Mouse (Mus musculus) E14TG2a.4 (cell line): ENCODE data around the gene Mogs.
"Not testable (repeated sequence)": the region's sequence is repeated elsewhere in the genome, so short reads cannot be mapped to it uniquely, and the experiment has no call there.

Experiments
- CTCF ChIP-seq: conservative IDR thresholded peaks from 2 replicates; pipeline ENCODE4 v1.5.1; 2014; ENCODE audit warnings: low read length
- NANOG ChIP-seq: IDR thresholded peaks from 2 replicates; pipeline ENCODE4 v1.6.1; 2014; ENCODE audit warnings: borderline replicate concordance, low read length, mixed read lengths

DNA sequence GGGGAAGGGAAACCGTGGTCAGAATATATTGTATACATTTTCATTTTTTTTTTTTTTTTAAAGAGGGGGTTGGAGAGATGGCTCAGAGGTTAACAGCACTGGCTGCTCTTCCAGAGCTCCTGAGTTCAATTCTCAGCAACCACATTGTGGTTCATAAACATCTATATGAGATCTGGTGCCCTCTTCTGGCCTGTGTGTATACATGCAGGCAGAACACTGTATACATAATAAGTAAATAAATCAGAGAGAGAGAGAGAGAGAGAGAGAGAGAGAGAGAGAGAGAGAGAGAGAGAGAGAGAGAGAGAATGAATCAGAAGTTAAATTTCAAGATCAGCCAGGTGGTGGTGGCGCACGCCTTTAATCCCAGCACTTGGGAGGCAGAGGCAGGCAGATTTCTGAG lies 44.2 kb downstream of the Mogs start:
- TF ChIP-seq CTCF, result 0 out of 2 replicates have a peak, but pooled peaks have one; percentile 17
- TF ChIP-seq NANOG, result not testable (repeated sequence)
